8 mouse cellular contexts compared by ENCODE assay signal in genomic region chr19:9135512-9136331, GRCm38 (mm10). TPM values are rescaled to one million over a fixed set of nuclear protein-coding genes. Genes with fewer than 3 reads are reported as not detected.
DNase-seq lines count a peak whose midpoint lies in the region; ATAC-seq and TF ChIP-seq lines count a peak whose summit lies in the region.

Gene Asrgl1, minus strand, starts transcription at chr19:9135636.

- no peak within 1 kb of the TSS for H3K27ac ChIP-seq in embryonic facial prominence, embryonic 13.5 days
- H3K27ac ChIP-seq in heart, adult 2 months = peak within 1 kb of the TSS; percentile 79
- no peak within 1 kb of the TSS for H3K27ac ChIP-seq in kidney, adult 2 months (ENCODE audit: insufficient read depth, low read depth, low read length)
- H3K27ac ChIP-seq in limb, embryonic 12.5 days = peak within 1 kb of the TSS; percentile 58
- H3K27ac ChIP-seq in midbrain, embryonic 14.5 days (replicated peaks; ENCODE audit: low read depth, low read length) = peak within 1 kb of the TSS; percentile 39

- no peaks in the 10 kb centered on the region for H3K9me3 ChIP-seq in embryonic facial prominence, embryonic 13.5 days
- H3K9me3 ChIP-seq in limb, embryonic 12.5 days = no peaks in the 10 kb centered on the region
- H3K9me3 ChIP-seq in midbrain, embryonic 14.5 days (ENCODE audit: control insufficient read depth, low read length) = no peaks in the 10 kb centered on the region

- intact Hi-C loops in heart, adult 2 months (cut with DNase I) = no loop called here

- peaks cover 16% of the 10 kb centered on the region for H3K4me1 ChIP-seq in embryonic facial prominence, embryonic 13.5 days
- 0 out of 2 replicates have a peak, but pooled peaks cover 2% of the 10 kb centered on the region for H3K4me1 ChIP-seq in heart, adult 2 months (ENCODE audit: control insufficient read depth, insufficient read depth, low read length)
- no peaks in the 10 kb centered on the region for H3K4me1 ChIP-seq in kidney, adult 2 months (ENCODE audit: control insufficient read depth, insufficient read depth, low read length)
- no peaks in the 10 kb centered on the region; the same call in 1 of the 2 replicates for H3K4me1 ChIP-seq in limb, embryonic 12.5 days (replicated peaks)
- H3K4me1 ChIP-seq in midbrain, embryonic 14.5 days (ENCODE audit: control insufficient read depth, insufficient read depth, low read length) = no peaks in the 10 kb centered on the region

- no peaks in the 10 kb centered on the region for H3K79me2 ChIP-seq in heart, adult 2 months (replicated peaks; ENCODE audit: control insufficient read depth, insufficient read depth, low read length)

- no peaks in the 10 kb centered on the region for H3K36me3 ChIP-seq in embryonic facial prominence, embryonic 13.5 days
- peaks cover 3% of the 10 kb centered on the region for H3K36me3 ChIP-seq in heart, adult 2 months (ENCODE audit: control insufficient read depth, insufficient read depth, low read length)
- no peaks in the 10 kb centered on the region for H3K36me3 ChIP-seq in kidney, adult 2 months (ENCODE audit: control insufficient read depth, insufficient read depth, low read length)
- peaks cover 5% of the 10 kb centered on the region; the same call in 1 of the 2 replicates for H3K36me3 ChIP-seq in limb, embryonic 12.5 days
- H3K36me3 ChIP-seq in midbrain, embryonic 14.5 days (ENCODE audit: control insufficient read depth, insufficient read depth, low read length) = no peaks in the 10 kb centered on the region

- 11% methylated on average over 31 of the region's 31 CpGs for WGBS in embryonic facial prominence, embryonic 13.5 days
- 10% methylated on average over 31 of the region's 31 CpGs for WGBS in heart, adult 2 months
- WGBS in kidney, adult 2 months = 10% methylated on average over 31 of the region's 31 CpGs
- 12% methylated on average over 31 of the region's 31 CpGs for WGBS in limb, embryonic 12.5 days
- WGBS in midbrain, embryonic 14.5 days = 12% methylated on average over 31 of the region's 31 CpGs

- TF ChIP-seq CTCF in heart, adult 2 months (IDR thresholded peaks at IDR 0.05) = peak; percentile 26
- no peak for TF ChIP-seq CTCF in kidney, adult 2 months (conservative IDR thresholded peaks at IDR 0.05; ENCODE audit: insufficient read depth, insufficient read length, low read depth, low read length)

- TF ChIP-seq POLR2A in heart, adult 2 months (IDR thresholded peaks at IDR 0.05; ENCODE audit: insufficient read depth, low read depth, low read length) = peak; percentile 80
- peak; percentile 18 for TF ChIP-seq POLR2A in kidney, adult 2 months (IDR thresholded peaks at IDR 0.05; ENCODE audit: low read depth, low read length)

- DNase-seq in 416B (ENCODE audit: low read depth) = peak; percentile 92
- DNase-seq in adrenal gland, postnatal 4 days (ENCODE audit: low spot score in 2 of 2) = peak; percentile 81 to 83
- DNase-seq in heart, adult 2 months = peak; percentile 91 to 92
- DNase-seq in kidney, adult 2 months = peak; percentile 90
- peak; percentile 96 for DNase-seq in midbrain, embryonic 14.5 days
- peak; percentile 71 for DNase-seq in spleen, adult 12 weeks (ENCODE audit: low spot score)

- no peak for TF ChIP-seq EP300 in heart, adult 2 months (IDR thresholded peaks at IDR 0.05; ENCODE audit: insufficient read depth, low read depth, low read length)

- H3K9ac ChIP-seq in embryonic facial prominence, embryonic 13.5 days = peak within 1 kb of the TSS; percentile 77
- peak within 1 kb of the TSS; percentile 83 for H3K9ac ChIP-seq in heart, adult 2 months (ENCODE audit: low read depth, low read length)
- peak within 1 kb of the TSS; percentile 67 for H3K9ac ChIP-seq in limb, embryonic 12.5 days (replicated peaks)
- peak within 1 kb of the TSS; percentile 64 for H3K9ac ChIP-seq in midbrain, embryonic 14.5 days (replicated peaks; ENCODE audit: low read length)

- peak within 1 kb of the TSS; percentile 97 for H3K4me2 ChIP-seq in embryonic facial prominence, embryonic 13.5 days
- H3K4me2 ChIP-seq in limb, embryonic 12.5 days = peak within 1 kb of the TSS; percentile 82
- H3K4me2 ChIP-seq in midbrain, embryonic 14.5 days (ENCODE audit: low read length) = peak within 1 kb of the TSS; percentile 96

- ATAC-seq in embryonic facial prominence, embryonic 13.5 days (ENCODE audit: insufficient number of reproducible peaks, insufficient read depth, low FRiP score, low TSS enrichment, low read depth) = peak; percentile 91
- ATAC-seq in limb, embryonic 12.5 days (ENCODE audit: insufficient number of reproducible peaks, insufficient read depth, low FRiP score, low TSS enrichment, low read depth) = peak; percentile 96
- ATAC-seq in midbrain, embryonic 14.5 days (ENCODE audit: low FRiP score, low TSS enrichment) = peak; percentile 95

- no peaks in the 10 kb centered on the region for H3K27me3 ChIP-seq in embryonic facial prominence, embryonic 13.5 days
- H3K27me3 ChIP-seq in heart, adult 2 months (ENCODE audit: control insufficient read depth, insufficient read depth, low read length) = no peaks in the 10 kb centered on the region
- H3K27me3 ChIP-seq in kidney, adult 2 months (replicated peaks; ENCODE audit: control insufficient read depth, insufficient read depth, low read length) = no peaks in the 10 kb centered on the region
- no peaks in the 10 kb centered on the region for H3K27me3 ChIP-seq in limb, embryonic 12.5 days
- no peaks in the 10 kb centered on the region for H3K27me3 ChIP-seq in midbrain, embryonic 14.5 days (ENCODE audit: control insufficient read depth, insufficient read depth, low read length)

- peak within 1 kb of the TSS; percentile 64 for H3K4me3 ChIP-seq in embryonic facial prominence, embryonic 13.5 days
- peak within 1 kb of the TSS; percentile 78 for H3K4me3 ChIP-seq in heart, adult 2 months
- H3K4me3 ChIP-seq in kidney, adult 2 months (ENCODE audit: insufficient read depth, low read depth, low read length) = peak within 1 kb of the TSS; percentile 80
- peak within 1 kb of the TSS; percentile 60 for H3K4me3 ChIP-seq in limb, embryonic 12.5 days (replicated peaks)
- peak within 1 kb of the TSS; percentile 72 for H3K4me3 ChIP-seq in midbrain, embryonic 14.5 days (replicated peaks; ENCODE audit: low read depth, low read length)

RNA-seq across cellular contexts. Expression of gene Asrgl1, which starts in this region (rescaled TPM):
- 10 to 100 TPM; 23.7 to 25.1 TPM for total RNA-seq in adrenal gland, postnatal 4 days (2021)
- 15.9 and 17.4 TPM in 2 replicates for polyA plus RNA-seq in embryonic facial prominence, embryonic 13.5 days (2015; fragmentation: Nextera tagmentation; extraction: Ambion mirVana)
- total RNA-seq in heart, adult 2 months (2021) = 10 to 100 TPM; 28.2 to 31.1 TPM
- 8.8 and 11.5 TPM in 2 replicates for polyA plus RNA-seq in heart, adult 2 months (2012; rRNA removed)
- 1.9 and 3.5 TPM in 2 replicates for polyA plus RNA-seq in kidney, adult 2 months (2012; rRNA removed)
- 23.2 and 24.0 TPM in 2 replicates for polyA plus RNA-seq in limb, embryonic 12.5 days (2016; fragmentation: Nextera tagmentation; extraction: Ambion mirVana)
- 15.0 and 17.5 TPM in 2 replicates for polyA plus RNA-seq in midbrain, embryonic 14.5 days (2014; fragmentation: Nextera tagmentation; extraction: Ambion mirVana)

Comparison
In these comparisons a context has a peak if more than half of its experiments do, and no peak if none do; other contexts are left out.
1. H3K27ac ChIP-seq: peak in heart, adult 2 months (single experiment), limb, embryonic 12.5 days (single experiment) and midbrain, embryonic 14.5 days (single experiment); none in embryonic facial prominence, embryonic 13.5 days (single experiment) and kidney, adult 2 months (single experiment).
2. Peak in every context shown above with its lines, with median percentiles within 50 percentile points of each other: DNase-seq, ATAC-seq, H3K4me2 ChIP-seq, H3K4me3 ChIP-seq and H3K9ac ChIP-seq.